Comparison of ENCODE assay signal across 9 mouse cellular contexts in genomic region chr14:55618486-55619195, GRCm38 (mm10). TPM values are rescaled to one million over a fixed set of nuclear protein-coding genes. Genes with fewer than 3 reads are reported as not detected.
A peak's percentile ranks its signal among the peaks of the same experiment; 100 is the strongest.
DNase-seq lines count a peak whose midpoint lies in the region; ATAC-seq lines count a peak whose summit lies in the region.
"Had no signal": no experiment of that assay in that cellular context is flagged by ENCODE, and none has a peak within 500 bp of the region (broad histone marks: within the 10 kb centered on the region; RNA-seq: fewer than 3 reads in every experiment).

No protein-coding gene starts in this region.

- intact Hi-C loops in heart, postnatal 36 days (cut with DNase I): no loop called here

- peak overlapping the region; percentile 61 for H3K4me2 ChIP-seq in heart, embryonic 16.5 days (ENCODE audit: low read depth, low read length)
- peak overlapping the region; percentile 27 for H3K4me2 ChIP-seq in forebrain, embryonic 16.5 days (ENCODE audit: low read length)
- H3K4me2 ChIP-seq in liver, embryonic 15.5 days: peak overlapping the region; percentile 77

- no peak overlapping the region for H3K27ac ChIP-seq in heart, embryonic 16.5 days (ENCODE audit: low read length)
- H3K27ac ChIP-seq in forebrain, embryonic 16.5 days (ENCODE audit: low read length): no peak overlapping the region; the same call in 1 of the 2 replicates
- H3K27ac ChIP-seq in liver, embryonic 15.5 days (replicated peaks): peak overlapping the region; percentile 48; the same call in 1 of the 2 replicates

- peak overlapping the region; percentile 33 for H3K4me3 ChIP-seq in heart, embryonic 16.5 days (ENCODE audit: low read length)
- peak overlapping the region; percentile 32 for H3K4me3 ChIP-seq in forebrain, embryonic 16.5 days (replicated peaks; ENCODE audit: low read length)
- H3K4me3 ChIP-seq in liver, embryonic 15.5 days (replicated peaks): peak overlapping the region; percentile 43

- H3K27me3 ChIP-seq in heart, embryonic 16.5 days (ENCODE audit: control insufficient read depth, insufficient read depth, low read length): no peaks in the 10 kb centered on the region
- no peaks in the 10 kb centered on the region for H3K27me3 ChIP-seq in forebrain, embryonic 16.5 days (replicated peaks; ENCODE audit: control insufficient read depth, insufficient read depth, low read length)
- H3K27me3 ChIP-seq in liver, embryonic 15.5 days: no peaks in the 10 kb centered on the region
- H3K27me3 ChIP-seq: Patski had no signal

- no peaks in the 10 kb centered on the region for H3K36me3 ChIP-seq in heart, embryonic 16.5 days (ENCODE audit: control insufficient read depth, insufficient read depth)
- no peaks in the 10 kb centered on the region for H3K36me3 ChIP-seq in forebrain, embryonic 16.5 days (ENCODE audit: control insufficient read depth, insufficient read depth)
- no peaks in the 10 kb centered on the region for H3K36me3 ChIP-seq in liver, embryonic 15.5 days (replicated peaks)

- 0 out of 2 replicates have a peak overlapping the region, but pooled peaks have one; percentile 38 for H3K9ac ChIP-seq in heart, embryonic 16.5 days (ENCODE audit: low read length)
- no peak overlapping the region; the same call in 1 of the 2 replicates for H3K9ac ChIP-seq in forebrain, embryonic 16.5 days (replicated peaks; ENCODE audit: low read depth, low read length)
- peak overlapping the region; percentile 39; the same call in 1 of the 2 replicates for H3K9ac ChIP-seq in liver, embryonic 15.5 days

- no peak for DNase-seq in heart, postnatal 36 days
- DNase-seq in MEL-GATA-1-ER (ENCODE audit: extremely low read depth, low read depth): peak; percentile 33
- DNase-seq in left cerebral cortex, adult 11 months (ENCODE audit: low spot score): no peak
- DNase-seq in kidney, postnatal 10 days: no peak
- no peak for DNase-seq in Muller cell, postnatal 12 days (ENCODE audit: inconsistent ontology term)

- WGBS in heart, embryonic 16.5 days: 28% methylated on average over 22 of the region's 22 CpGs
- 55% methylated on average over 22 of the region's 22 CpGs for WGBS in forebrain, embryonic 16.5 days
- 20% methylated on average over 22 of the region's 22 CpGs for WGBS in liver, embryonic 15.5 days (ENCODE audit: insufficient replicate concordance)

- no peak for ATAC-seq in heart, embryonic 16.5 days (replicated peaks; ENCODE audit: extremely low read depth, insufficient read depth, low FRiP score)
- no peak for ATAC-seq in forebrain, embryonic 16.5 days
- ATAC-seq in liver, embryonic 15.5 days (ENCODE audit: insufficient read depth): peak; percentile 38
- ATAC-seq: Patski had no signal

- H3K4me1 ChIP-seq in heart, embryonic 16.5 days (ENCODE audit: control insufficient read depth, insufficient read depth, low read length): peaks cover 10% of the 10 kb centered on the region
- H3K4me1 ChIP-seq in forebrain, embryonic 16.5 days (replicated peaks; ENCODE audit: control insufficient read depth, insufficient read depth, low read length): no peaks in the 10 kb centered on the region
- peaks cover 62% of the 10 kb centered on the region for H3K4me1 ChIP-seq in liver, embryonic 15.5 days (replicated peaks)

- no peaks in the 10 kb centered on the region for H3K9me3 ChIP-seq in heart, embryonic 16.5 days (replicated peaks; ENCODE audit: control insufficient read depth, low read length)
- no peaks in the 10 kb centered on the region for H3K9me3 ChIP-seq in forebrain, embryonic 16.5 days (ENCODE audit: control insufficient read depth, low read length)
- no peaks in the 10 kb centered on the region for H3K9me3 ChIP-seq in liver, embryonic 15.5 days (replicated peaks)

RNA-seq across cellular contexts. Expression of gene Rec8, which starts 0.8 kb away (rescaled TPM):
- polyA plus RNA-seq in heart, embryonic 16.5 days (2015; fragmentation: Nextera tagmentation; extraction: Ambion mirVana): 4.8 and 7.3 TPM in 2 replicates
- total RNA-seq in heart, postnatal 36 days (2021): under 1 TPM; 0.11 to 0.19 TPM
- polyA plus RNA-seq in forebrain, embryonic 16.5 days (2015; fragmentation: Nextera tagmentation; extraction: Ambion mirVana): 9.4 and 11.3 TPM in 2 replicates
- 1.7 and 1.9 TPM in 2 replicates for polyA plus RNA-seq in liver, embryonic 15.5 days (2015; fragmentation: Nextera tagmentation; extraction: Ambion mirVana)
- polyA plus RNA-seq: Patski had no signal

RNA-seq across cellular contexts. Expression of gene Irf9, which starts 15.3 kb away (rescaled TPM):
- 11.5 and 15.3 TPM in 2 replicates for polyA plus RNA-seq in heart, embryonic 16.5 days (2015; fragmentation: Nextera tagmentation; extraction: Ambion mirVana)
- total RNA-seq in heart, postnatal 36 days (2021): 10 to 100 TPM; 10.6 to 17.7 TPM
- polyA plus RNA-seq in forebrain, embryonic 16.5 days (2015; fragmentation: Nextera tagmentation; extraction: Ambion mirVana): 7.8 and 11.8 TPM in 2 replicates
- 20.7 and 20.9 TPM in 2 replicates for polyA plus RNA-seq in liver, embryonic 15.5 days (2015; fragmentation: Nextera tagmentation; extraction: Ambion mirVana)

RNA-seq across cellular contexts. Expression of gene Ipo4, which starts 17.1 kb away (rescaled TPM):
- polyA plus RNA-seq in heart, embryonic 16.5 days (2015; fragmentation: Nextera tagmentation; extraction: Ambion mirVana): 64.8 and 70.8 TPM in 2 replicates
- 10 to 100 TPM; 54.1 to 62.7 TPM for total RNA-seq in heart, postnatal 36 days (2021)
- 92.5 and 110 TPM in 2 replicates for polyA plus RNA-seq in forebrain, embryonic 16.5 days (2015; fragmentation: Nextera tagmentation; extraction: Ambion mirVana)
- polyA plus RNA-seq in liver, embryonic 15.5 days (2015; fragmentation: Nextera tagmentation; extraction: Ambion mirVana): 26.6 and 36.7 TPM in 2 replicates

RNA-seq across cellular contexts. Expression of gene Gm49378, which starts 19.1 kb away (rescaled TPM):
- polyA plus RNA-seq in heart, embryonic 16.5 days (2015; fragmentation: Nextera tagmentation; extraction: Ambion mirVana): 0.59 and 0.61 TPM in 2 replicates
- 1 to 10 TPM; 3.0 to 3.7 TPM for total RNA-seq in heart, postnatal 36 days (2021)
- polyA plus RNA-seq in forebrain, embryonic 16.5 days (2015; fragmentation: Nextera tagmentation; extraction: Ambion mirVana): 0.67 and 3.8 TPM in 2 replicates
- 0.54 and 0.67 TPM in 2 replicates for polyA plus RNA-seq in liver, embryonic 15.5 days (2015; fragmentation: Nextera tagmentation; extraction: Ambion mirVana)

RNA-seq across cellular contexts. Expression of gene Tm9sf1, which starts 25.0 kb away (rescaled TPM):
- 90.8 and 99.0 TPM in 2 replicates for polyA plus RNA-seq in heart, embryonic 16.5 days (2015; fragmentation: Nextera tagmentation; extraction: Ambion mirVana)
- total RNA-seq in heart, postnatal 36 days (2021): 10 to 100 TPM; 38.3 to 42.1 TPM
- 62.1 and 66.2 TPM in 2 replicates for polyA plus RNA-seq in forebrain, embryonic 16.5 days (2015; fragmentation: Nextera tagmentation; extraction: Ambion mirVana)
- 48.4 and 51.7 TPM in 2 replicates for polyA plus RNA-seq in liver, embryonic 15.5 days (2015; fragmentation: Nextera tagmentation; extraction: Ambion mirVana)

Comparison
In these comparisons a context has a peak if more than half of its experiments do, and no peak if none do; other contexts are left out.
1. H3K4me2 ChIP-seq: peak in every context shown above with its lines; median percentile 77 in liver, embryonic 15.5 days; 61 in heart, embryonic 16.5 days; 27 in forebrain, embryonic 16.5 days.